13 mouse cellular contexts compared by ENCODE assay signal in the genomic region with DNA sequence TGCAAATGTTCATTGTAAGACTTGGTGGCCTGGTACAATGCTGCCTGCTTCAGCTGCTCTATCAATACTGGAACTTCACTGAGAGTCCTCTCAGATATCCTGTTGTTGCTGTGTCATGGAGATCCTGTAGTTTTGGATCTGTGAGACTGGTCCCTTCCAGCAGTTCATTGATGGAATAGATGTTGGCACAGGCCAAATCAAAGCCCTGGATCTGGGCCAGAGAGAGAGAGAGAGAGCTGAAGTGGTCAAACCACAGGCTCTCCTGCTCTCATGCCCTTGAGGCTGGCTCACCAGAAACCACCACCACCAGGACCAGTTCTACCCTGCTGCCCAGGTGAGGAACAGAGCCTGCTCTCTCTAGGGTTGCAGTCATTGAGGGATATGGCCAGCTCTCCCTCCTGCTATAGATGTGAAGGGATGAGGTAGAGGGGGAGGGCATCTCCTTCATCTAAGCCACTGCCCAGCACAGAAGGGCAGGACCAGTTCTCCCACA. TPM values are rescaled to one million over a fixed set of nuclear protein-coding genes. Genes with fewer than 3 reads are reported as not detected.
DNase-seq lines count a peak whose midpoint lies in the region; ATAC-seq lines count a peak whose summit lies in the region.
"Had no signal": no experiment of that assay in that cellular context is flagged by ENCODE, and none has a peak within 500 bp of the region (broad histone marks: within the 10 kb centered on the region; RNA-seq: fewer than 3 reads in every experiment).

No protein-coding gene starts in this region.

- H3K36me3 ChIP-seq in kidney, embryonic 16.5 days (ENCODE audit: insufficient read depth, low read length) = 0 out of 2 replicates have a peak, but pooled peaks cover 4% of the 10 kb centered on the region

- H3K9me3 ChIP-seq in kidney, embryonic 16.5 days (ENCODE audit: low read length) = no peaks in the 10 kb centered on the region
- H3K9me3 ChIP-seq: forebrain, embryonic 15.5 days; limb, embryonic 15.5 days had no signal

- peak; percentile 58 to 62 for DNase-seq in cerebellum, postnatal 10 days
- DNase-seq in cerebellum, adult 11 months = no peak
- no peak for DNase-seq in kidney, postnatal 14 days
- peak; percentile 23 for DNase-seq in lung, postnatal 36 days
- DNase-seq in lung, adult 18-20 months = no peak
- no peak for DNase-seq in thymus, adult 18-20 months
- DNase-seq: heart, postnatal 14 days; right cerebral cortex, postnatal 14 days had no signal

- no peak overlapping the region for H3K27ac ChIP-seq in kidney, embryonic 16.5 days (ENCODE audit: low read length)
- H3K27ac ChIP-seq: forebrain, embryonic 15.5 days; limb, embryonic 15.5 days had no signal

- H3K4me1 ChIP-seq in kidney, embryonic 16.5 days (ENCODE audit: insufficient read depth, low read length) = no peaks in the 10 kb centered on the region; the same call in 1 of the 2 replicates
- H3K4me1 ChIP-seq: forebrain, embryonic 15.5 days had no signal

- ATAC-seq in kidney, embryonic 16.5 days (ENCODE audit: low FRiP score, low TSS enrichment) = 0 out of 2 replicates have a peak, but pooled peaks have one; percentile 17
- ATAC-seq in granulocyte monocyte progenitor cell, adult 5-6 weeks (replicated peaks; ENCODE audit: poor library complexity, severe bottlenecking) = 0 out of 2 replicates have a peak, but pooled peaks have one; percentile 2
- ATAC-seq: forebrain, embryonic 15.5 days; intestine, embryonic 16.5 days had no signal

- no peaks in the 10 kb centered on the region for H3K27me3 ChIP-seq in kidney, embryonic 16.5 days (ENCODE audit: insufficient read depth, low read length)
- H3K27me3 ChIP-seq: forebrain, embryonic 15.5 days; limb, embryonic 15.5 days had no signal

- H3K4me3 ChIP-seq in kidney, embryonic 16.5 days (ENCODE audit: low read length) = no peak overlapping the region
- H3K4me3 ChIP-seq: forebrain, embryonic 15.5 days; limb, embryonic 15.5 days had no signal

- H3K4me2 ChIP-seq in kidney, embryonic 16.5 days (replicated peaks; ENCODE audit: low read depth, low read length) = no peak overlapping the region
- H3K4me2 ChIP-seq: forebrain, embryonic 15.5 days; limb, embryonic 15.5 days had no signal

- no peak overlapping the region for H3K9ac ChIP-seq in kidney, embryonic 16.5 days (replicated peaks; ENCODE audit: low read length)
- H3K9ac ChIP-seq: forebrain, embryonic 15.5 days; limb, embryonic 15.5 days had no signal

RNA-seq across cellular contexts. Expression of gene Rbl2, which starts 10.7 kb away (rescaled TPM):
- 19.1 and 22.8 TPM in 2 replicates for polyA plus RNA-seq in kidney, embryonic 16.5 days (2015; fragmentation: Nextera tagmentation; extraction: Ambion mirVana)
- total RNA-seq in granulocyte monocyte progenitor cell, adult 5-6 weeks (2014; fragmentation: Nextera tagmentation) = 29.3 and 58.5 TPM in 2 replicates
- total RNA-seq in granulocyte monocyte progenitor cell, adult 5-6 weeks (2017) = 49.2 and 60.7 TPM in 2 replicates

Comparison
In these comparisons a context has a peak if more than half of its experiments do, and no peak if none do; other contexts are left out.
1. DNase-seq: peak in cerebellum, postnatal 10 days (2 of 2) and lung, postnatal 36 days (single experiment); none in cerebellum, adult 11 months (single experiment), kidney, postnatal 14 days (single experiment), lung, adult 18-20 months (0 of 2) and thymus, adult 18-20 months (0 of 2).